Mouse (Mus musculus) MEL (cell line): ENCODE data around the gene Tnfrsf13c. TPM values are rescaled to one million over a fixed set of nuclear protein-coding genes. Genes with fewer than 3 reads are reported as not detected.

Experiments used
- DNase-seq: peaks from one replicate; pipeline ENCODE4 v3.0.0; 2011; ENCODE audit warnings: low read depth, low spot score
- H3K27ac ChIP-seq: 2 replicates; pipeline ENCODE4 v1.5.1; 2012; ENCODE audit warnings: low read depth, mild to moderate bottlenecking, control low read depth, low read length, moderate library complexity; ENCODE audit not compliant: control insufficient read depth
- H3K27me3 ChIP-seq, 2 experiments: fragments of 150-350 bp in 1 of 2; sonication (generic) in 1 of 2; 2 replicates each; pipeline ENCODE4 v1.6.1; 2012; ENCODE audit warnings: low read length in 2 of 2, mild to moderate bottlenecking in 2 of 2, improper control_type of control experiment in 1 of 2, moderate library complexity in 1 of 2; ENCODE audit not compliant: insufficient read depth in 2 of 2, control insufficient read depth in 1 of 2
- H3K36me3 ChIP-seq, 2 experiments: 2 replicates each; pipeline ENCODE4 v1.6.1; 2012 to 2014; ENCODE audit warnings: low read length in 2 of 2, improper control_type of control experiment in 1 of 2, inconsistent platforms in 1 of 2, mild to moderate bottlenecking in 1 of 2; ENCODE audit not compliant: insufficient read depth in 2 of 2, control insufficient read depth in 1 of 2
- H3K4me1 ChIP-seq, 2 experiments: fragments of 150-350 bp in 1 of 2; sonication (generic) in 1 of 2; 2 replicates each; pipeline ENCODE4 v1.6.1; 2012; ENCODE audit warnings: low read length in 2 of 2, improper control_type of control experiment in 1 of 2, mild to moderate bottlenecking in 1 of 2; ENCODE audit not compliant: insufficient read depth in 2 of 2, control insufficient read depth in 1 of 2
- H3K4me3 ChIP-seq, 2 experiments: fragments of 150-350 bp in 1 of 2; sonication (generic) in 1 of 2; 2 replicates each; pipeline ENCODE4 v1.5.1; 2012; ENCODE audit warnings: low read depth in 2 of 2, low read length in 2 of 2, mild to moderate bottlenecking in 2 of 2, moderate library complexity in 2 of 2, control low read depth in 1 of 2, improper control_type of control experiment in 1 of 2; ENCODE audit not compliant: control insufficient read depth in 1 of 2, insufficient read depth in 1 of 2
- H3K79me2 ChIP-seq: 2 replicates; pipeline ENCODE4 v1.6.1; 2012; ENCODE audit warnings: mild to moderate bottlenecking, low read length, moderate library complexity; ENCODE audit not compliant: control insufficient read depth, poor library complexity, insufficient read depth
- H3K9ac ChIP-seq: 2 replicates; pipeline ENCODE4 v1.6.1; 2012; ENCODE audit warnings: low read depth, mild to moderate bottlenecking, control low read depth, low read length, moderate library complexity; ENCODE audit not compliant: control insufficient read depth, poor library complexity, severe bottlenecking
- H3K9me3 ChIP-seq: fragments of 150-350 bp; sonication (generic); replicated peaks from 2 replicates; pipeline ENCODE4 v1.6.1; 2012; ENCODE audit warnings: mild to moderate bottlenecking, low read length, improper control_type of control experiment, moderate library complexity; ENCODE audit not compliant: insufficient read depth
- BHLHE40 ChIP-seq: IDR thresholded peaks from 2 replicates; pipeline ENCODE4 v1.6.1; 2012; ENCODE audit warnings: low read depth, mild to moderate bottlenecking, inconsistent platforms, low read length, improper control_type of control experiment, borderline replicate concordance
- CHD1 ChIP-seq: IDR thresholded peaks from 2 replicates; pipeline ENCODE4 v1.6.1; 2012; ENCODE audit warnings: low read depth, mild to moderate bottlenecking, inconsistent platforms, low read length, improper control_type of control experiment
- CTCF ChIP-seq, 3 experiments: IDR thresholded peaks in 2 of 3; conservative IDR thresholded peaks in 1 of 3; 2 replicates each; pipeline ENCODE4 v1.5.1; 2011 to 2012; ENCODE audit warnings: low read length in 3 of 3, low read depth in 2 of 3, mild to moderate bottlenecking in 2 of 3, improper control_type of control experiment in 1 of 3, inconsistent platforms in 1 of 3, mixed read lengths in 1 of 3, moderate library complexity in 1 of 3; ENCODE audit not compliant: control insufficient read depth in 1 of 3, insufficient read depth in 1 of 3, poor library complexity in 1 of 3, severe bottlenecking in 1 of 3
- E2F4 ChIP-seq: IDR thresholded peaks from 2 replicates; pipeline ENCODE4 v1.6.1; 2011; ENCODE audit warnings: low read depth, low read length, improper control_type of control experiment, borderline replicate concordance
- ELF1 ChIP-seq: IDR thresholded peaks from 2 replicates; pipeline ENCODE4 v1.6.1; 2014; ENCODE audit warnings: low read depth, mild to moderate bottlenecking, inconsistent platforms, low read length, improper control_type of control experiment, moderate library complexity
- GATA1 ChIP-seq: IDR thresholded peaks from 2 replicates; pipeline ENCODE4 v1.6.1; 2011; ENCODE audit warnings: low read depth, low read length, improper control_type of control experiment
- HCFC1 ChIP-seq: IDR thresholded peaks from 2 replicates; pipeline ENCODE4 v1.6.1; 2012; ENCODE audit warnings: low read depth, mild to moderate bottlenecking, inconsistent platforms, low read length, improper control_type of control experiment, moderate library complexity
- MAFK ChIP-seq: IDR thresholded peaks from 2 replicates; pipeline ENCODE4 v1.6.1; 2011; ENCODE audit warnings: low read depth, mild to moderate bottlenecking, low read length, improper control_type of control experiment, borderline replicate concordance
- MAX ChIP-seq: IDR thresholded peaks from 2 replicates; pipeline ENCODE4 v1.6.1; 2011; ENCODE audit warnings: low read length, improper control_type of control experiment
- MXI1 ChIP-seq: IDR thresholded peaks from 2 replicates; pipeline ENCODE4 v1.6.1; 2011; ENCODE audit warnings: mild to moderate bottlenecking, low read depth, low read length, improper control_type of control experiment
- MYB ChIP-seq: IDR thresholded peaks from 2 replicates; pipeline ENCODE4 v1.6.1; 2011; ENCODE audit warnings: mild to moderate bottlenecking, low read depth, low read length, improper control_type of control experiment
- NELFE ChIP-seq: IDR thresholded peaks from 2 replicates; pipeline ENCODE4 v1.6.1; 2011; ENCODE audit warnings: low read depth, low read length, improper control_type of control experiment
- NRF1 ChIP-seq: IDR thresholded peaks from 2 replicates; pipeline ENCODE4 v1.6.1; 2014; ENCODE audit warnings: low read depth, mild to moderate bottlenecking, inconsistent platforms, low read length, improper control_type of control experiment, moderate library complexity; ENCODE audit not compliant: poor library complexity, insufficient read depth, severe bottlenecking
- POLR2AphosphoS5 ChIP-seq: IDR thresholded peaks from 2 replicates; pipeline ENCODE4 v1.6.1; 2012; ENCODE audit warnings: low read depth, borderline replicate concordance, mild to moderate bottlenecking, inconsistent platforms, low read length, moderate library complexity, mixed read lengths
- SIN3A ChIP-seq: IDR thresholded peaks from 2 replicates; pipeline ENCODE4 v1.6.1; 2012; ENCODE audit warnings: low read length, improper control_type of control experiment, inconsistent platforms
- TCF12 ChIP-seq: IDR thresholded peaks from 2 replicates; pipeline ENCODE4 v1.6.1; 2014; ENCODE audit warnings: low read depth, mild to moderate bottlenecking, inconsistent platforms, low read length, improper control_type of control experiment, moderate library complexity
- UBTF ChIP-seq: IDR thresholded peaks from 2 replicates; pipeline ENCODE4 v1.6.1; 2012; ENCODE audit warnings: low read depth, mild to moderate bottlenecking, inconsistent platforms, low read length, improper control_type of control experiment, moderate library complexity, borderline replicate concordance; ENCODE audit not compliant: insufficient read depth
- USF1 ChIP-seq: IDR thresholded peaks from 2 replicates; pipeline ENCODE4 v1.6.1; 2014; ENCODE audit warnings: low read depth, mild to moderate bottlenecking, inconsistent platforms, low read length, improper control_type of control experiment, moderate library complexity
- USF2 ChIP-seq, 2 experiments: IDR thresholded peaks; 2 replicates each; pipeline ENCODE4 v1.6.1; 2011 to 2012; ENCODE audit warnings: improper control_type of control experiment in 2 of 2, low read length in 2 of 2, borderline replicate concordance in 1 of 2, inconsistent platforms in 1 of 2, low read depth in 1 of 2, mild to moderate bottlenecking in 1 of 2; ENCODE audit not compliant: insufficient read depth in 1 of 2
- ZC3H11A ChIP-seq: IDR thresholded peaks from 2 replicates; pipeline ENCODE4 v1.6.1; 2012; ENCODE audit warnings: low read depth, mild to moderate bottlenecking, inconsistent platforms, low read length, improper control_type of control experiment
- polyA plus RNA-seq, 2 experiments: library from polyadenylated mRNA; stranded (reverse) in 1 of 2; unstranded in 1 of 2; fragments of >175 nt in 1 of 2; fragments of >200 nt in 1 of 2; gene quantifications; 2 replicates each; pipeline versions ENCODE4 v1.2.1 to v1.2.4; 2012; ENCODE audit warnings: low replicate concordance in 2 of 2, low read depth in 1 of 2; ENCODE audit not compliant: insufficient read length in 2 of 2, insufficient read depth in 1 of 2, missing spikeins in 1 of 2
- total RNA-seq: library from RNA; depleted of rRNA; stranded (reverse); fragments of 300-350 nt; gene quantifications from 2 replicates; pipeline ENCODE4 v1.2.3, GENCODE M21; 2012

Gene Tnfrsf13c
- total and polyA plus RNA-seq, 3 experiments, result 0.63 to 1.5 TPM; not detected in 1

DNA sequence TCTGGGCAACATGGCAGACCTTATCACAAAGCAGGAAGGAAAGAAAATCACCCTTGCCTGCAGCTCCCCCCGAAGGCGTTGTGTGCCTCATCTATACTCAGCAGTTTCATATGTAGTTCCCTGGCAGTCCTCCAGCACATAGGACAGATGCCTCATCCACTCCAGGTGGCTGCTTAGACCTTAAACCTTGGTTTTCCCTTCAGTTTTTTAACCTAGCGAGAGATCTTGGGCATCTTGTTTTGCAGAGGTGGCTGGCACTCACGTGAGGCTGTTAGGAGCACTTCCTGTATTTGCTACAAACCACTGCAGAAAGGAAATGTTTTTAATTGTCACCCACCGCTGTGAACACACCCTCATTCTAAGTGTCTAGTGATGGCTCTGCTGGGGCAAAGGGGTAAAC is 37.2 kb downstream of the Tnfrsf13c start:
- peaks cover 0 to 3% of the 10 kb centered on the region in 2 experiments; a peak in 3 of 4 replicates for H3K36me3 ChIP-seq
- no peak overlapping the region for H3K27ac ChIP-seq
- no peaks in the 10 kb centered on the region for H3K79me2 ChIP-seq
- no peaks in the 10 kb centered on the region for H3K27me3 ChIP-seq
- DNase-seq, result peak; percentile 46
- no peaks in the 10 kb centered on the region for H3K9me3 ChIP-seq
- TF ChIP-seq MAFK (no peak), UBTF (no peak), NRF1 (no peak), MYB (no peak), MXI1 (no peak), NELFE (no peak), USF2 (IDR thresholded peaks at IDR 0.05; ENCODE audit: borderline replicate concordance in 1 of 2, insufficient read depth in 1 of 2, low read depth in 1 of 2, low read length in 2 of 2) (no peak), GATA1 (no peak), ZC3H11A (no peak), E2F4 (no peak), BHLHE40 (no peak), SIN3A (no peak), POLR2AphosphoS5 (no peak), USF1 (no peak), CHD1 (no peak), TCF12 (no peak), HCFC1 (no peak), ELF1 (no peak), CTCF (IDR thresholded peaks at IDR 0.05 in 2 of 3, conservative IDR thresholded peaks at IDR 0.05 in 1 of 3; ENCODE audit: control insufficient read depth in 1 of 3, insufficient read depth in 1 of 3, low read depth in 2 of 3, low read length in 3 of 3, poor library complexity in 1 of 3, severe bottlenecking in 1 of 3) (no peak; a peak in 1 of 6 replicates), MAX (no peak)
- no peak overlapping the region for H3K4me3 ChIP-seq
- H3K9ac ChIP-seq, result no peak overlapping the region
- 0 out of 4 replicates have a peak, but pooled peaks cover 0 to 3% of the 10 kb centered on the region in 2 experiments for H3K4me1 ChIP-seq

DNA sequence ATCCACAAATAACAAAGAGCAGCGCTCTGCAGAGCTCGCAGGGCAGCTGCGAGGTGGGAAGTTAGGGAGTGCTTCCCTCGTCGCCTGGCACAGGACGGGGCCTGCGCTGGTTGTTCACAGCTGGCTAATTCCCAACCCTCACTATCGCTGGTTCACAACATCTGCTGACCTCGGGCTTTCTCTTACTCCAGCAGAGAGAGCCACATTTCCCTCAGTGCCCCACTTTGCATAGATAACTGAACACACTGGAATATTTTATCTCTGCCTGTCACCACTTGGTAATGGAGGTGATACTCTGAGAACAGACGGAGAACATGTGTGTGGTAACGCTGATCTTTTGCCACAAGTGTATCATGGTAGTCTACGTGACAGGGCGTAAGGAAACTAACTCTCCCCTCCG is 38.0 kb downstream of the Tnfrsf13c start:
- no peak for DNase-seq
- Histone ChIP-seq H3K27me3 (no peaks in the 10 kb centered on the region), H3K27ac (no peak overlapping the region), H3K4me1 (0 out of 4 replicates have a peak, but pooled peaks cover 0 to 3% of the 10 kb centered on the region in 2 experiments)
- TF ChIP-seq ELF1, result no peak
- TF ChIP-seq, all 39 proteins: peak for 0
- no peak overlapping the region for H3K4me3 ChIP-seq
- no peaks in the 10 kb centered on the region for H3K79me2 ChIP-seq
- H3K9me3 ChIP-seq, result no peaks in the 10 kb centered on the region
- H3K9ac ChIP-seq, result no peak overlapping the region
- peaks cover 0 to 7% of the 10 kb centered on the region in 2 experiments; a peak in 3 of 4 replicates for H3K36me3 ChIP-seq
